Mouse (Mus musculus) kidney, postnatal 14 days (tissue): ENCODE results near the gene Hoxd9.

Source experiments
- DNase-seq: peaks from one replicate; pipeline ENCODE4 v3.0.0; 2022; ENCODE audit warnings: mixed read lengths

Hoxd9 gene

DNA sequence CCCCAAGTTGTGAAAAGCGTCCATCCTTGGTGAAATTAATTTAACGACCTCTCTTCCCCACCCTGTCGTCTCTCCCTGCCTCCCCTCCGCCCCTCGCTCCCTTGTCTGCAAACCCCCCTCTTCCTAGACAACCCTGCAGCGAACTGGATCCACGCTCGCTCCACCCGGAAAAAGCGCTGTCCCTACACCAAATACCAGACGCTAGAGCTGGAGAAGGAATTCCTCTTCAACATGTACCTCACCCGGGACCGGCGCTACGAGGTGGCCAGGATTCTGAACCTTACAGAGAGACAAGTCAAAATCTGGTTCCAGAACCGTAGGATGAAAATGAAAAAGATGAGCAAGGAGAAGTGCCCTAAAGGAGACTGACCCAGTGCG, 1.5 kb downstream of the Hoxd9 start:
- peak; percentile 48 for DNase-seq

- peak; percentile 43 for DNase-seq
These were observed 2.4 kb downstream of the Hoxd9 start for GRCm38 (mm10) chr2:74699664-74700545.

GRCm38 (mm10) chr2:74700546-74701112, 3.1 kb downstream of the Hoxd9 start:
- DNase-seq = peak; percentile 76

- DNase-seq = peak; percentile 91
These were observed 4.7 kb downstream of the Hoxd9 start for GRCm38 (mm10) chr2:74701949-74702819.

DNA sequence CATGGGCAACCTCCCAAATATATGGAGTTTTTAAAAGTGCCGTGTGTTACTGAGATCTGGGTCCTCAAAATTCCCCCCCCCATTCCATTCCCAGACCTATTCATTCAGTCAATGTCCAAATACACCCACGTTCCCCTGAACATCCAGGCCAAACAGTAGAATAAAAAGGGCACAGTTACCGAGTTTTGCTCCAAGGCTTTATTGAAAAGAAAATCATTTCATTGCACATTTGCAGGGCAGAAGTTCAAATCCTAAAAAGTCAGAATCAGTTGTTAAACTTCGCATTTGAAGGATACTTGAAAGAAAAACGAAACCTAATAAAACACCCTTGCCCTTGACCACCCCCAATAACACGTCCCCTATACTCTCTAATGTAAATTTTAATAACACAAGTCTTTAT, 5.3 kb downstream of the Hoxd9 start:
- no peak for DNase-seq

DNA sequence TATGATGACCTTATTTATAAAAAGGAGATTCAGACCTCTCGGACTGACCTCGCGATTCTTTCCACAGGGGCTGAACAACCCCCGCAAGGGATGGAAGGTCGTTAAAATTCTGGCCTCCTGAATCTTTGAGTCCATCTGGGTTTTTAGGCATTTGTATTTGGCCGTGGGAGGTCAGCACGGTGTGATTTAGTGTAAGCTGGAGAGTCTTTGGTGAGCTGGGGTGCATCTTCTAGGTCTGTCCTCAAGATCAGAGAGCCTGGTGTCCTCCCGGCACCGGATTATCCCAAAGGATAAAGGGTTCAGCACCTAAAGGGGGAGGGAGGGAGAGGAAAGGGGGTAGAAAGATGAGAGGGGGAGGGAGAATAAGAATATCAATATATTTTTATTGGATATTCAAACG, 5.8 kb downstream of the Hoxd9 start:
- peak; percentile 11 for DNase-seq

DNA sequence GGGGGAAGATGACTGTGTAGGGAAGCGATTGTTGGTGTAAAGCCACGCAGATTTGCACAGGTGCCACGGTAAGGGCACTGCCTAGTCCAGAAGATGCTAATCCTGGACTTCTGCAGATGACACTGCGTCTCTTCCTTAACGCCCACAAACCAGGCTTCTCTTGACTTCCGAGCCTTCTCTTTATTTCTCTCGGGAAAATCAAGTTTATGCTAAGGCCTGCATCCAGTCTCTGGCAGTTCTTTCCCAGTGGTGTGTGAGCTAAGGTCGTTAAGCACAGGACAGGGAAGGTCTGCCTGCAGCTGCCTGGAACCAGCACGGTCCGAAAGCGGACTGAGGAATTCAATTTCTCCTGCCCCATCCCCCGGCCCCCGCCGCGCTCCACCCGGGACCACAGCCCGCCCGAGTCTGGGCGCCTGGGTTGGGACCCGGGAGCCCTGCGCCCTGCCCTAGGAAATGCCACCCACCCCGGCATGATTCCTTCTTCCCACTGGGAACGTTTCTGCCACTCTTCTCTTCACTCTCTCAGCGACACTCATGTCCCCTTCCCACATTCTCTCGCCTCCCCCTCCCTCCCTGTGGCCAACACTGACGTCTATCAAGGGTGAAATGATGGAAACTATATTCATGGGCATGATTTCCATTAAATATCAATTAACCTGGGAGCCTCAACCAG, 6.3 kb downstream of the Hoxd9 start:
- peak; percentile 84 for DNase-seq

GRCm38 (mm10) chr2:74704393-74704998, 7.0 kb downstream of the Hoxd9 start, which contains the start of gene Hoxd8:
Gene Hoxd8 (plus strand): TSS chr2:74704615.
- DNase-seq = peak; percentile 94

DNA sequence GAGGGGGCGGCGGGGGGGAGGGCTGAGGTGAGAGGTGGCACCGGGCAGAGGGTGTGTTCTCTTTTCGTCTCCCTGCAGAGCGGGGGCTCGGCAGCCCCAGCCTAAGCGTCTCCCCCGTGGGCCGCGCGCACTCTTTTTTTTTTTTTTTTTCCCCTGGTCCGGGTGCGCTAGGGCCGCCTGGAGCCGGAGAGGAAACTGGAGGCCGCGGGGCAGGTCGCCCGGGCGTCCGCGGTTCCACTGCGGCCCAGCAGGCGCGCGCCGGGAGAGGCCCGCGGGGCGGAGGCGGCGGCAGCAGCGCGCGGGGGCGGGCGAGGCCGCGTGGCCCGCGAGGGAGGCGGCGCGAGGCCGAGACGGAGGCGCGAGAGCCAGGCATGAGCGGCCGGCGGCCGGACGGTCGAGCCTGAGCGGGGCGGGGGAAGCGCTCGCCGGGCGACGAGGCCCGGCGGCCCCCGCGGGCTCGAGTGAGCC, 7.5 kb downstream of the Hoxd9 start:
- DNase-seq = peak; percentile 77

- peak; percentile 82 for DNase-seq
These were observed 8.1 kb downstream of the Hoxd9 start for GRCm38 (mm10) chr2:74705467-74706089.

DNA sequence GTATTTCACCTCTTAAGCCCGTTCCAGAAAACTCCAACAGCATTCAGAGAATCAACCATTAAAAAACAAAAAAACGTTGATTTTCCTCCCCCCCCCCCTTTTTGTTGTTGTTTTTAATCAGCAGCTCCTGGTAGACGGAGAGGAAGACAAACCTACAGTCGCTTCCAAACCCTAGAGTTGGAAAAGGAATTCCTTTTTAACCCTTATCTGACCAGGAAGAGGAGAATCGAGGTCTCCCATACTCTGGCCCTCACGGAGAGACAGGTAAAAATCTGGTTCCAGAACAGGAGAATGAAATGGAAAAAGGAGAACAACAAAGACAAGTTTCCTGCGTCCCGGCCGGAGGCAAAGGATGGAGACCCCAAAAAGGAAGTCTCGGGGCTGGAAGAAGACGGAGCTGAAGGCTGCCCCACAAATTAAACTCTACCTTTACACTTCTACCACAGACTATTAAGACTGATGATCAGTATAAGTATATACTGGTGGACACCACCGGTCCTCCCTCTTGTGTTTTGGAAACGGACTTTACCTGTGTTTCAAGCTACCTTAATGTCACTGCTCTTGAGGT, 8.9 kb downstream of the Hoxd9 start:
- DNase-seq = no peak

- no peak for DNase-seq
These were observed 10.1 kb downstream of the Hoxd9 start for GRCm38 (mm10) chr2:74707599-74707998.

DNA sequence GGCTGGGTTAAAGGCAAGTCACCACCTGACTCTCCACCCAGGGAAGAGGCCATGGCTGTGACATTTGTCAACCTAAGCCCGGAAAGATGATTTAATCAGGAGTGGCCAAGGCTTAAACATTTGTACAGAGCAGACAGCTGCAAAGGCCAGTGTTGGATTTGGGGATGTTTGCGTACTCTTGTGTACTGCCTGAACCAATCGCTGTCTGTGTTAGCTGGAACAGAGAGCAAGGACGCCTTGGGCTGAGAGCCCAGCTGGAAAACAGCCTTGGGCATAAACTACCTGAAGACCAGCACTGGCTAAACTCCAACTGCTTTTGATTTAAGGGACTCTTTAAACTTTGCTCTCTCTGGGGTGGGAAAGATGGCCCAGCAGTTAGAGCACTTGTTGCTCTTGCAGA, 11.1 kb downstream of the Hoxd9 start:
- DNase-seq = peak; percentile 65

GRCm38 (mm10) chr2:74709465-74710419, 12.2 kb downstream of the Hoxd9 start:
- DNase-seq = no peak

GRCm38 (mm10) chr2:74710929-74711543, 13.5 kb downstream of the Hoxd9 start:
- DNase-seq = no peak

GRCm38 (mm10) chr2:74711721-74712621, 14.4 kb downstream of the Hoxd9 start, which contains the start of the genes Hoxd3 and Hoxd4:
Gene Hoxd3 (plus strand): TSS chr2:74711927.
Gene Hoxd4 (plus strand): TSS chr2:74711929.
- peak; percentile 84 for DNase-seq

GRCm38 (mm10) chr2:74713239-74714150, 16.0 kb downstream of the Hoxd9 start:
- no peak for DNase-seq
